In the genomic region with DNA sequence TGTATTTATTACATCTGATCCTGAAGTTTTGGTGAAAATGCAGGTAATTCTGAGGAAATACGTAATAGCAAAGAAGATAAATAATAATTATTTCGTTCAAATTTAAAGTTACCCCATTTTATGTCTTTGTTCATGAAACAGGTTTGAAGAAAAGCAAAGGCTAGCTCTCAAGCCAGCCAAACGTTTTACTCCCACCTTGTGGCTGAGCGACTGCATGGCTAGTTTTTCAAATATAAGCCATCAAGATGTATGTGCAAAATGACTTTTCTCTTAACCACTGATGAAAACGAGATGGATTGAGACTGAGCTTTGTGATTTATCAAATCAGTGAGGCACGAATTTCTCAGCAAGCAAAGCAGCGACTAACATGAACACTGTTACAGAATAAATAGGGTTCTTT, we compare ENCODE assay signal across 15 mouse cellular contexts.
DNase-seq lines count a peak whose midpoint lies in the region; ATAC-seq and TF ChIP-seq lines count a peak whose summit lies in the region.
"Had no signal": no experiment of that assay in that cellular context is flagged by ENCODE, and none has a peak within 500 bp of the region (broad histone marks: within the 10 kb centered on the region; RNA-seq: fewer than 3 reads in every experiment).

No protein-coding gene starts in this region.

- no peaks in the 10 kb centered on the region for H3K27me3 ChIP-seq in forebrain, embryonic 14.5 days (replicated peaks; ENCODE audit: control insufficient read depth, insufficient read depth, low read length)
- no peaks in the 10 kb centered on the region for H3K27me3 ChIP-seq in forebrain, embryonic 11.5 days (ENCODE audit: control insufficient read depth, insufficient read depth, low read length)
- H3K27me3 ChIP-seq in limb, embryonic 14.5 days (ENCODE audit: control insufficient read depth, insufficient read depth, low read length), result no peaks in the 10 kb centered on the region
- H3K27me3 ChIP-seq in limb, embryonic 10.5 days (ENCODE audit: low read depth, poor library complexity, severe bottlenecking), result no peaks in the 10 kb centered on the region
- H3K27me3 ChIP-seq in G1E (ENCODE audit: insufficient read depth, low read length), result no peaks in the 10 kb centered on the region
- no peaks in the 10 kb centered on the region for H3K27me3 ChIP-seq in neural tube, embryonic 14.5 days (ENCODE audit: control insufficient read depth, insufficient read depth, low read length)
- H3K27me3 ChIP-seq: embryonic facial prominence, embryonic 13.5 days; intestine, embryonic 15.5 days; megakaryocyte, embryonic 14.5 days had no signal

- H3K4me3 ChIP-seq in forebrain, embryonic 14.5 days (ENCODE audit: low read depth, low read length), result no peak overlapping the region
- no peak overlapping the region for H3K4me3 ChIP-seq in forebrain, embryonic 11.5 days (ENCODE audit: low read depth, low read length)
- no peak overlapping the region for H3K4me3 ChIP-seq in limb, embryonic 14.5 days (replicated peaks; ENCODE audit: low read length)
- H3K4me3 ChIP-seq in limb, embryonic 10.5 days, result no peak overlapping the region
- H3K4me3 ChIP-seq in G1E (ENCODE audit: low read depth, low read length), result no peak overlapping the region
- no peak overlapping the region for H3K4me3 ChIP-seq in neural tube, embryonic 14.5 days (ENCODE audit: low read depth, low read length)
- H3K4me3 ChIP-seq: embryonic facial prominence, embryonic 13.5 days; intestine, embryonic 15.5 days; megakaryocyte, embryonic 14.5 days had no signal

- WGBS in forebrain, embryonic 14.5 days, result 55% methylated on average over 7 of the region's 7 CpGs
- WGBS in forebrain, embryonic 11.5 days, result 60% methylated on average over 7 of the region's 7 CpGs
- 55% methylated on average over 7 of the region's 7 CpGs for WGBS in limb, embryonic 14.5 days
- WGBS in limb, embryonic 10.5 days, result 66% methylated on average over 7 of the region's 7 CpGs
- WGBS in neural tube, embryonic 14.5 days, result 46% methylated on average over 7 of the region's 7 CpGs

- H3K36me3 ChIP-seq in forebrain, embryonic 14.5 days (ENCODE audit: control insufficient read depth, insufficient read depth, low read length), result no peaks in the 10 kb centered on the region
- H3K36me3 ChIP-seq in forebrain, embryonic 11.5 days (ENCODE audit: control insufficient read depth, insufficient read depth, low read length), result no peaks in the 10 kb centered on the region
- no peaks in the 10 kb centered on the region for H3K36me3 ChIP-seq in limb, embryonic 14.5 days (ENCODE audit: control insufficient read depth, insufficient read depth, low read length)
- no peaks in the 10 kb centered on the region for H3K36me3 ChIP-seq in limb, embryonic 10.5 days
- no peaks in the 10 kb centered on the region for H3K36me3 ChIP-seq in G1E (replicated peaks)
- H3K36me3 ChIP-seq in neural tube, embryonic 14.5 days (ENCODE audit: control insufficient read depth, insufficient read depth, low read length), result no peaks in the 10 kb centered on the region
- H3K36me3 ChIP-seq: embryonic facial prominence, embryonic 13.5 days; intestine, embryonic 15.5 days had no signal

- no peak for ATAC-seq in forebrain, embryonic 14.5 days
- no peak for ATAC-seq in forebrain, embryonic 11.5 days (replicated peaks; ENCODE audit: low FRiP score)
- ATAC-seq in limb, embryonic 14.5 days (ENCODE audit: low FRiP score, low read depth), result no peak
- ATAC-seq in G1E (ENCODE audit: extremely low read depth, insufficient number of reproducible peaks, low FRiP score, poor library complexity, severe bottlenecking), result no peak
- ATAC-seq in neural tube, embryonic 14.5 days (ENCODE audit: low read depth), result peak; percentile 51; the same call in 1 of the 2 replicates
- ATAC-seq: intestine, embryonic 15.5 days; liver, postnatal 0 days had no signal

- no peak overlapping the region for H3K27ac ChIP-seq in forebrain, embryonic 14.5 days (ENCODE audit: low read depth, low read length)
- no peak overlapping the region for H3K27ac ChIP-seq in forebrain, embryonic 11.5 days (ENCODE audit: low read depth, low read length)
- no peak overlapping the region for H3K27ac ChIP-seq in limb, embryonic 14.5 days (replicated peaks; ENCODE audit: low read depth, low read length)
- no peak overlapping the region for H3K27ac ChIP-seq in limb, embryonic 10.5 days
- no peak overlapping the region for H3K27ac ChIP-seq in neural tube, embryonic 14.5 days (ENCODE audit: low read depth, low read length)
- H3K27ac ChIP-seq: embryonic facial prominence, embryonic 13.5 days; intestine, embryonic 15.5 days had no signal

- no peak overlapping the region for H3K4me2 ChIP-seq in forebrain, embryonic 14.5 days (ENCODE audit: low read length)
- H3K4me2 ChIP-seq in forebrain, embryonic 11.5 days (ENCODE audit: low read depth, low read length, severe bottlenecking), result no peak overlapping the region
- no peak overlapping the region for H3K4me2 ChIP-seq in limb, embryonic 14.5 days (replicated peaks; ENCODE audit: low read depth, low read length, severe bottlenecking)
- no peak overlapping the region for H3K4me2 ChIP-seq in neural tube, embryonic 14.5 days (ENCODE audit: low read depth, low read length)
- H3K4me2 ChIP-seq: embryonic facial prominence, embryonic 13.5 days; intestine, embryonic 15.5 days had no signal

- no peak for TF ChIP-seq CTCF in G1E (IDR thresholded peaks at IDR 0.05; ENCODE audit: low read depth, low read length)

- no peak for TF ChIP-seq POLR2A in limb, embryonic 14.5 days (IDR thresholded peaks at IDR 0.05; ENCODE audit: borderline replicate concordance, extremely low read depth, insufficient read depth, insufficient read length)

- H3K9ac ChIP-seq in forebrain, embryonic 14.5 days (ENCODE audit: low read length), result no peak overlapping the region
- no peak overlapping the region for H3K9ac ChIP-seq in forebrain, embryonic 11.5 days (ENCODE audit: low read length)
- no peak overlapping the region for H3K9ac ChIP-seq in limb, embryonic 14.5 days (ENCODE audit: low read depth, low read length, severe bottlenecking)
- no peak overlapping the region for H3K9ac ChIP-seq in neural tube, embryonic 14.5 days (replicated peaks; ENCODE audit: low read depth, low read length)
- H3K9ac ChIP-seq: embryonic facial prominence, embryonic 13.5 days; intestine, embryonic 15.5 days; liver, postnatal 0 days had no signal

- no peaks in the 10 kb centered on the region for H3K9me3 ChIP-seq in forebrain, embryonic 14.5 days (replicated peaks; ENCODE audit: control insufficient read depth, low read length)
- H3K9me3 ChIP-seq in forebrain, embryonic 11.5 days (ENCODE audit: control insufficient read depth, low read length), result no peaks in the 10 kb centered on the region
- H3K9me3 ChIP-seq in limb, embryonic 14.5 days (ENCODE audit: control insufficient read depth, low read length), result no peaks in the 10 kb centered on the region
- H3K9me3 ChIP-seq in limb, embryonic 10.5 days (replicated peaks), result no peaks in the 10 kb centered on the region
- H3K9me3 ChIP-seq in G1E (replicated peaks), result no peaks in the 10 kb centered on the region
- H3K9me3 ChIP-seq in neural tube, embryonic 14.5 days (ENCODE audit: control insufficient read depth, low read length), result no peaks in the 10 kb centered on the region
- H3K9me3 ChIP-seq: embryonic facial prominence, embryonic 13.5 days; intestine, embryonic 15.5 days; megakaryocyte, embryonic 14.5 days had no signal

- H3K4me1 ChIP-seq in forebrain, embryonic 14.5 days (ENCODE audit: control insufficient read depth, insufficient read depth, low read length), result no peaks in the 10 kb centered on the region
- H3K4me1 ChIP-seq in forebrain, embryonic 11.5 days (replicated peaks; ENCODE audit: control insufficient read depth, insufficient read depth, low read length), result no peaks in the 10 kb centered on the region
- H3K4me1 ChIP-seq in limb, embryonic 14.5 days (ENCODE audit: control insufficient read depth, insufficient read depth, low read length), result no peaks in the 10 kb centered on the region
- H3K4me1 ChIP-seq in limb, embryonic 10.5 days, result no peaks in the 10 kb centered on the region
- H3K4me1 ChIP-seq in G1E (ENCODE audit: insufficient read depth, low read depth, low read length), result peaks cover 19% of the 10 kb centered on the region
- H3K4me1 ChIP-seq in neural tube, embryonic 14.5 days (ENCODE audit: control insufficient read depth, insufficient read depth, low read length), result 0 out of 2 replicates have a peak, but pooled peaks cover 4% of the 10 kb centered on the region
- H3K4me1 ChIP-seq: embryonic facial prominence, embryonic 13.5 days; intestine, embryonic 15.5 days; megakaryocyte, embryonic 14.5 days had no signal

- DNase-seq in forebrain, embryonic 14.5 days (ENCODE audit: low spot score), result peak; percentile 61
- DNase-seq in forebrain, embryonic 11.5 days (ENCODE audit: low spot score), result no peak
- DNase-seq in limb, embryonic 14.5 days (ENCODE audit: low spot score), result peak; percentile 15
- DNase-seq in limb, embryonic 10.5 days (ENCODE audit: low spot score), result no peak
- peak; percentile 10 for DNase-seq in G1E (ENCODE audit: low spot score)
- DNase-seq in ovary, adult 18-20 months (ENCODE audit: low spot score), result no peak
- DNase-seq in kidney, postnatal 10 days, result no peak
- DNase-seq: adrenal gland, postnatal 14 days; cerebellum, adult 11-12 months; liver, postnatal 0 days; thymus, adult 2 months had no signal

Comparison
In these comparisons a context has a peak if more than half of its experiments do, and no peak if none do; other contexts are left out.
1. DNase-seq: peak in forebrain, embryonic 14.5 days (single experiment), limb, embryonic 14.5 days (single experiment) and G1E (single experiment); none in forebrain, embryonic 11.5 days (single experiment), limb, embryonic 10.5 days (single experiment), ovary, adult 18-20 months (single experiment) and kidney, postnatal 10 days (single experiment).